Mouse (Mus musculus) stomach, postnatal 0 days (tissue): Measurements from ENCODE around the gene Mctp1. TPM values are rescaled to one million over a fixed set of nuclear protein-coding genes. Genes with fewer than 3 reads are reported as not detected.

Experiments used
- ATAC-seq: fragments of 200-750 bp; cut with Nextera tagmentation; 2 replicates; pipeline ENCODE4 v1.8.0; 2017; ENCODE audit not compliant: low FRiP score, low TSS enrichment
- DNase-seq: peaks from one replicate; pipeline ENCODE4 v3.0.0-alpha.2; 2016; ENCODE audit warnings: low spot score
- H3K27ac ChIP-seq: fragments of 300-500 bp; sonication (generic); replicated peaks from 2 replicates; pipeline ENCODE4 v1.5.1; 2014; ENCODE audit warnings: mild to moderate bottlenecking, control low read depth
- H3K27me3 ChIP-seq: fragments of 300-500 bp; sonication (generic); 2 replicates; pipeline ENCODE4 v1.6.1; 2014; ENCODE audit warnings: low read length; ENCODE audit not compliant: control insufficient read depth, insufficient read depth
- H3K36me3 ChIP-seq: fragments of 300-500 bp; sonication (generic); 2 replicates; pipeline ENCODE4 v1.6.1; 2014; ENCODE audit warnings: low read length, mixed read lengths; ENCODE audit not compliant: control insufficient read depth, insufficient read depth
- H3K4me1 ChIP-seq: fragments of 300-500 bp; sonication (generic); replicated peaks from 2 replicates; pipeline ENCODE4 v1.6.1; 2014; ENCODE audit warnings: antibody characterized with exemption; ENCODE audit not compliant: control insufficient read depth, insufficient read depth
- H3K4me2 ChIP-seq: fragments of 300-500 bp; sonication (generic); replicated peaks from 2 replicates; pipeline ENCODE4 v1.6.1; 2014; ENCODE audit warnings: low read depth, mild to moderate bottlenecking, control low read depth, moderate library complexity
- H3K4me3 ChIP-seq: fragments of 300-500 bp; sonication (generic); 2 replicates; pipeline ENCODE4 v1.5.1; 2014; ENCODE audit warnings: low read depth, low read length, control low read depth
- H3K9ac ChIP-seq: fragments of 300-500 bp; sonication (generic); 2 replicates; pipeline ENCODE4 v1.6.1; 2014; ENCODE audit warnings: mild to moderate bottlenecking, low read length, control low read depth, mixed read lengths
- H3K9me3 ChIP-seq: fragments of 300-500 bp; sonication (generic); 2 replicates; pipeline ENCODE4 v1.6.1; 2016; ENCODE audit warnings: low read length; ENCODE audit not compliant: control insufficient read depth
- CTCF ChIP-seq: IDR thresholded peaks from 2 replicates; pipeline ENCODE4 v1.5.1; 2016; ENCODE audit warnings: antibody characterized with exemption, low read depth, mild to moderate bottlenecking, moderate library complexity
- EP300 ChIP-seq: optimal IDR thresholded peaks from 2 replicates; pipeline ENCODE3; 2016; ENCODE audit warnings: antibody characterized with exemption
- WGBS: fragments of 180-500 bp; shearing (Covaris S2); extraction: QIAGEN DNeasy Blood & Tissue Kit; methylation state at CpG from one replicate; pipeline ENCODE4 v1.1.7; 2014; 5-methylcytosine and 5-hydroxymethylcytosine counted together
- polyA plus RNA-seq: library from polyadenylated mRNA; unstranded; fragments of >200 nt; fragmentation: Nextera tagmentation; extraction: Ambion mirVana; gene quantifications from 2 replicates; pipeline ENCODE4 v1.2.1, GENCODE M21; 2015

The Mctp1 gene
- polyA plus RNA-seq, 1 experiment from 2014 or later, result 1.1 TPM

DNA sequence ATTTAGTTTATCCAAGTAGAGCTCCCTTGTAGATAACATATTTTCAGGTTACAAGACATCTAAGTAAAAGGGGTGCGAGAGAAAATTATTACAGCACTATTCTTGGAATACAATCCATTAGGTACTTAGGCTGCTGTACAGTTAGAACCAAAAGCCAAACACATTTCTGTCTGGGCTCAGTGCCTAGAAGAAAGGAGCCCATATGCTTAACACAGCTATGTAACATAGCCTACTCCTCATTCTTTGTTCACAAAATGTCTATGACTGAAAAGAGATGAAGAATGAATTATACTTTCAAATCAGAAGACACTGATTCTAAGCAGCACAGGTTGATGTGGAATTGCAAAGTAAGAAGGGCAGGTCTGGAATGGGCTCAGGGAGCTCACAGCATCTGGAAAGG lies 664.1 kb downstream of the Mctp1 start:
- ATAC-seq (no peak), DNase-seq (no peak)
- Histone ChIP-seq H3K9me3 (no peaks in the 10 kb centered on the region), H3K36me3 (no peaks in the 10 kb centered on the region), H3K27ac (no peak overlapping the region), H3K9ac (no peak overlapping the region), H3K27me3 (no peaks in the 10 kb centered on the region), H3K4me3 (no peak overlapping the region), H3K4me2 (no peak overlapping the region), H3K4me1 (no peaks in the 10 kb centered on the region)
- TF ChIP-seq CTCF, result no peak
- no peak for TF ChIP-seq EP300
- WGBS, result 47% methylated on average over 1 of the region's 1 CpGs

- WGBS, result 72% methylated on average over 3 of the region's 3 CpGs
- TF ChIP-seq CTCF, result no peak
- no peak for TF ChIP-seq EP300
- H3K4me3 ChIP-seq, result no peak overlapping the region
- no peak overlapping the region for H3K4me2 ChIP-seq
- no peak overlapping the region for H3K9ac ChIP-seq
- H3K36me3 ChIP-seq, result no peaks in the 10 kb centered on the region
- no peaks in the 10 kb centered on the region for H3K4me1 ChIP-seq
- DNase-seq, result no peak
- no peak overlapping the region for H3K27ac ChIP-seq
- H3K27me3 ChIP-seq, result no peaks in the 10 kb centered on the region
- H3K9me3 ChIP-seq, result no peaks in the 10 kb centered on the region
- no peak for ATAC-seq
These were observed 665.4 kb downstream of the Mctp1 start for GRCm38 (mm10) chr13:77049736-77050135.

DNA sequence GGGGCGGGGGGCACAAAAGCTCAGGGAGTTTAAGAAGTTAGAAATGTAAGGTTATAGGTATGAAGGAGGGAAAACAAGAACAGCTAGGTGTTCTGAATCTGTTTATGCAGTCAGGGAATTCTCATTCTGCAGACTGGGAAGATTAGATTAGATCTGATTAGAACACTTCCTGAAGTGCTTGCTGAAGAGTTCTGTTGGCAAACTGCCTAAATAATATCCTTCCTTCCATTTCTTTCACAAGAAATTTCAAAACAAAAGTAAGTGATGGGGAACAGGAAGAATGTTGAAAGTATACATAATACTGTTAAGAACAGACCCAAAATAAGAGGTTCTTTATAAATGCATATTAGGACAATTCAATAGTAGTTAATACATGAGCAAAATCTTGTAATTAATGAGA lies 678.9 kb downstream of the Mctp1 start:
- no peak for DNase-seq
- ATAC-seq, result no peak

GRCm38 (mm10) chr13:77068847-77069246 lies 684.5 kb downstream of the Mctp1 start:
- no peaks in the 10 kb centered on the region for H3K27me3 ChIP-seq
- H3K27ac ChIP-seq, result no peak overlapping the region
- no peaks in the 10 kb centered on the region for H3K36me3 ChIP-seq
- DNase-seq, result no peak
- no peaks in the 10 kb centered on the region for H3K9me3 ChIP-seq
- no peak overlapping the region for H3K9ac ChIP-seq
- ATAC-seq, result no peak
- TF ChIP-seq CTCF (no peak), EP300 (no peak)
- 86% methylated on average over 1 of the region's 1 CpGs for WGBS
- no peak overlapping the region for H3K4me3 ChIP-seq
- no peak overlapping the region for H3K4me2 ChIP-seq
- no peaks in the 10 kb centered on the region for H3K4me1 ChIP-seq

More for the DNA sequence above, 678.9 kb downstream of the Mctp1 start:
- no peaks in the 10 kb centered on the region for H3K36me3 ChIP-seq
- H3K4me2 ChIP-seq, result no peak overlapping the region
- TF ChIP-seq CTCF (no peak), EP300 (no peak)
- WGBS, result 86% methylated on average over 1 of the region's 1 CpGs
- no peak overlapping the region for H3K4me3 ChIP-seq
- H3K27ac ChIP-seq, result no peak overlapping the region
- no peaks in the 10 kb centered on the region for H3K4me1 ChIP-seq
- no peaks in the 10 kb centered on the region for H3K9me3 ChIP-seq
- no peaks in the 10 kb centered on the region for H3K27me3 ChIP-seq
- H3K9ac ChIP-seq, result no peak overlapping the region

DNA sequence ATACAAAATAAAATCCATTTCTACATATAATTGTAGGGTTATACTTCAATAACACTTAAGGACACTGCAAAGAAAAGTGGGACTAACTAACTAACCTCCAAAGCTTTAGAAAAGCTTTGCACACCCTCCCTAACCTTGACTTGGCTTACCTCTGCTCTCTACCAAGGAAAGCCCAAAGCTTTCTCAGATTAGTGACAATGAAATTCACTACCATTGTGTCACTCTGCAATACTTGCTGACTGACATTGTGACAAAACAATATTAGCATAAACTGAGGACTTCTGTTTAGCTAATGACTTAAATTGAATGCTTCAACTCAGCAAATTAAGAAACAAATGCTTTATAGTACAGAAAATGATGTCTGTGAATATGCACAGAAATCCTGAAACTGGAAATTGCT lies 687.7 kb downstream of the Mctp1 start:
- 0 out of 2 replicates have a peak, but pooled peaks cover 2% of the 10 kb centered on the region for H3K36me3 ChIP-seq

More for the DNA sequence above, 687.7 kb downstream of the Mctp1 start:
- no peak overlapping the region for H3K9ac ChIP-seq
- no peak overlapping the region for H3K4me3 ChIP-seq
- H3K27ac ChIP-seq, result no peak overlapping the region
- H3K9me3 ChIP-seq, result peaks cover 2% of the 10 kb centered on the region; the same call in 1 of the 2 replicates
- no peaks in the 10 kb centered on the region for H3K4me1 ChIP-seq
- ATAC-seq (no peak), DNase-seq (no peak)
- no peak overlapping the region for H3K4me2 ChIP-seq
- TF ChIP-seq EP300, result no peak
- no peak for TF ChIP-seq CTCF
- no peaks in the 10 kb centered on the region for H3K27me3 ChIP-seq

Other genes with a start within 250 kb of the Mctp1 start
- not detected in 2 replicates for gene Fam81b, start 79.5 kb upstream of the Mctp1 start, polyA plus RNA-seq